Mouse (Mus musculus) midbrain, embryonic 16.5 days (tissue): ENCODE measurements around the gene Rpl38. TPM values are rescaled to one million over a fixed set of nuclear protein-coding genes. Genes with fewer than 3 reads are reported as not detected.
"Not testable (repeated sequence)": the region's sequence is repeated elsewhere in the genome, so short reads cannot be mapped to it uniquely, and the experiment has no call there.

Source experiments
- ATAC-seq: fragments of 200-750 bp; cut with Nextera tagmentation; 2 replicates; pipeline ENCODE4 v1.8.0; 2017; ENCODE audit warnings: moderate TSS enrichment
- H3K27ac ChIP-seq: fragments of 300-500 bp; sonication (generic); 2 replicates; pipeline ENCODE4 v1.5.1; 2014; ENCODE audit warnings: mild to moderate bottlenecking, low read length, mixed read lengths
- H3K27me3 ChIP-seq: fragments of 300-500 bp; sonication (generic); 2 replicates; pipeline ENCODE4 v1.6.1; 2014; ENCODE audit warnings: low read depth, low read length, mixed read lengths; ENCODE audit not compliant: control insufficient read depth, insufficient read depth
- H3K36me3 ChIP-seq: fragments of 300-500 bp; sonication (generic); 2 replicates; pipeline ENCODE4 v1.6.1; 2014; ENCODE audit warnings: mild to moderate bottlenecking, low read length, moderate library complexity, mixed read lengths; ENCODE audit not compliant: control insufficient read depth, insufficient read depth
- H3K4me1 ChIP-seq: fragments of 300-500 bp; sonication (generic); 2 replicates; pipeline ENCODE4 v1.6.1; 2014; ENCODE audit warnings: mild to moderate bottlenecking, low read length, mixed read lengths; ENCODE audit not compliant: control insufficient read depth, insufficient read depth
- H3K4me2 ChIP-seq: fragments of 300-500 bp; sonication (generic); 2 replicates; pipeline ENCODE4 v1.6.1; 2014; ENCODE audit warnings: mild to moderate bottlenecking, low read length, mixed read lengths
- H3K4me3 ChIP-seq: fragments of 300-500 bp; sonication (generic); 2 replicates; pipeline ENCODE4 v1.5.1; 2014; ENCODE audit warnings: low read depth, mild to moderate bottlenecking, low read length, moderate library complexity, mixed read lengths
- H3K9ac ChIP-seq: fragments of 300-500 bp; sonication (generic); 2 replicates; pipeline ENCODE4 v1.6.1; 2014; ENCODE audit warnings: low read depth, low read length, mixed read lengths
- H3K9me3 ChIP-seq: fragments of 300-500 bp; sonication (generic); replicated peaks from 2 replicates; pipeline ENCODE4 v1.6.1; 2014; ENCODE audit warnings: mild to moderate bottlenecking, low read length, mixed read lengths; ENCODE audit not compliant: control insufficient read depth, poor library complexity, severe bottlenecking
- WGBS: fragments of 180-500 bp; shearing (Covaris S2); extraction: QIAGEN DNeasy Blood & Tissue Kit; methylation state at CpG from one replicate; pipeline ENCODE4 v1.1.7; 2014; 5-methylcytosine and 5-hydroxymethylcytosine counted together
- polyA plus RNA-seq: library from polyadenylated mRNA; unstranded; fragments of >200 nt; fragmentation: Nextera tagmentation; extraction: Ambion mirVana; gene quantifications from 2 replicates; pipeline ENCODE4 v1.2.1, GENCODE M21; 2015

Gene Rpl38
- polyA plus RNA-seq, 1 experiment from 2014 or later: 649 TPM

DNA sequence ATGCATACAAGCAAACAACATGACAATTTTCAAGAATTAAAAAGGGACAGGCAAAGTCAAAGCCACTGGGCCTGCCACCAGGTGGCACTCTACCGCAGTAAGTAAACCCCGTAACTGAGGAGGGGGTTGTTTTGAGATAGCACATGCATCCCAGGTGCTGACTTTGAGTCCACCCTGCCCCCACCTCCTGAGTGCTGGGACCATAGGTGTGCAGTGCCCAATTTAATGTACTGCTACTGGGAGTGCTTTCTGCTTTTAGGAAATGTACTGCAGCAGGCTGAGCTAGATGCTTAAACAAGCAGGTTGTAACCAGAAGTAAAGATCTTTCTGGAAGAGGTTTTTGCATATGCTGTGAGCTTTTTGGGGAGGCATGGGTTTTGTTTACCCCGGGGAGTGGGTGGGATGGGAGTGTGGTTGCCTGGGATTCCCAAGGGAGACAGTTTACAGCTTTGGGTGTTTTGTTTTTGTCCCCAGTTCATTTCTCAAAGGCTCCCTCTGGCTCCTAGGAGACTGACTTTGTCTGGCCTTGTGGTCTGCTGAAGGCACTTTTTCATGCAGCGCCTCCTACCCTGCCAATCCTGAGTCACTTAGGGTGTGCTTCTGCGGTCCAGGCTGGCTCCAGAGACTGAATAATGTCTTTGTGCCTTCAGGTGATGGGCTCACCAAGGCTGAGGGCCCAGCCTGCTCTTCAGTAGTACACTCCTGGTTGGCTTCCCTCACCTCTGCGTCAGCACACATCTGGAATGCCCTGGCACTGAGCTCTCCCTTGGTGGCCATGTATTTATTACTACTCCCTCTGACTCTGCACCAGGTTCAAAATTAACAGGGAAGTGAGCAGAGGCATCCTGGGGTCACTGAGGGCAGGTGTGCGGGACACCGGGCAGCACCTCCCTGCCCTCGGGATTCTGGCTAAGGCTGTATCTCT lies 4.7 kb downstream of the Rpl38 start:
- H3K27ac ChIP-seq: no peak overlapping the region
- H3K4me3 ChIP-seq: no peak overlapping the region
- no peak for ATAC-seq
- H3K9me3 ChIP-seq: no peaks in the 10 kb centered on the region
- peaks cover 5% of the 10 kb centered on the region for H3K27me3 ChIP-seq
- no peak overlapping the region for H3K4me2 ChIP-seq
- H3K36me3 ChIP-seq: peaks cover 30% of the 10 kb centered on the region
- WGBS: 71% methylated on average over 9 of the region's 9 CpGs
- H3K4me1 ChIP-seq: peaks cover 22% of the 10 kb centered on the region
- no peak overlapping the region for H3K9ac ChIP-seq

DNA sequence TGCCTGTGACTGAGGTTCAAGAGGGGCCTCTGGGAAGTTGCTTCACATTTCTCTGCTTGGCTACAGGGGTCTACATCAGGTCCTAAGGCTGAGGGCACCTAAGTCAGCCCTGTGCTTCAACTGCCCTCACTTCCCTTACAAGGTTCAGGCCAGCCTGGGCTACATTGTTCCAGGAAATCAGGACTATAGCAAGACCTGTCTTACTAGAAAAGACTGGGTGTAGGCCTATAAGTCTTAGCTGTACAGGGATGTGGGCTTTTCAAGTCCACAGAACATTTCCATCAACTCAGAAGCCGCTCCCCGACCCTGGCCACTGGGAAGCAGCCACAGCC lies 5.4 kb downstream of the Rpl38 start:
- Histone ChIP-seq H3K27me3 (peaks cover 5% of the 10 kb centered on the region), H3K4me2 (no peak overlapping the region), H3K9ac (no peak overlapping the region), H3K4me3 (no peak overlapping the region), H3K36me3 (peaks cover 30% of the 10 kb centered on the region), H3K4me1 (peaks cover 22% of the 10 kb centered on the region), H3K9me3 (no peaks in the 10 kb centered on the region), H3K27ac (no peak overlapping the region)
- 74% methylated on average over 2 of the region's 2 CpGs for WGBS
- no peak for ATAC-seq

DNA sequence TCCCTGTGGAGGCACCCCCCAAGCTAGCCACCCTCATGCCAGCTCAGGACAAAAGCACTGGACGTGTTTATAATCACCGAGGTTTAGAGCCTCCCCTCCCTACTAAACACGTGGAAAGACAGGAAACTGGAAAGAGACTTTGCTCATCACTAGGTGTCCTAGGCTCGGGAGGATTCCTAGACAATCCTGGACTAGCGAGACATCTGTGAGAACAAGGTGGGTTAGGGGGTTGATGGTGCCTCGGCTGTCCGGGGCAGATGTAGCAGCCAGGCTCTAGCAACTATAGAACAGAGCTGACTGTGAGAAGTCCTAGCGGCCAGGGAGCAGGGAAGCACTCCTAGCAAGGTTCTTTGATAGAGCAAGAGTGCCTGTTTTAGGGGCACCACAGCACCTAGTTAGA lies 5.9 kb downstream of the Rpl38 start:
- Histone ChIP-seq H3K36me3 (peaks cover 30% of the 10 kb centered on the region), H3K9ac (peak overlapping the region; percentile 6; the same call in 1 of the 2 replicates), H3K4me3 (no peak overlapping the region), H3K4me2 (no peak overlapping the region), H3K4me1 (peaks cover 22% of the 10 kb centered on the region), H3K27me3 (peaks cover 5% of the 10 kb centered on the region), H3K27ac (no peak overlapping the region), H3K9me3 (no peaks in the 10 kb centered on the region)
- 53% methylated on average over 8 of the region's 8 CpGs for WGBS
- ATAC-seq: no peak

DNA sequence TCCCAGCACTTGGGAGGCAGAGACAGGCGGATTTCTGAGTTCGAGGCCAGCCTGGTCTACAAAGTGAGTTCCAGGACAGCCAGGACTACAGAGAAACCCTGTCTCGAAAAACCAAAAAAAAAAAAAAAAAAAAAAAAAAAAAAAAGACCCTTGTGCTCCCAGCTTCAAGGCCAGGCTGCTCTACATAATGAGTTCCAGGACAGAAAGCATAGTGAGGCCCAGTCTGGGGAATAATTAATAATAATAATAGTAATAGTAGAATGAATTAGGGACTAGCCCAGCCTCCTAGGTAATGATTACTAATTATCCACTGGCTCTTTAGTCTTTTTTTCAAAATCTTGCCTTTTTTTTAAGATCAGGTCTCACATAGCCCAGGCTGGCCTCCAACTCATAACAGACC lies 6.5 kb downstream of the Rpl38 start:
- H3K4me2 ChIP-seq, H3K9me3 ChIP-seq, H3K4me3 ChIP-seq, ATAC-seq, H3K9ac ChIP-seq, H3K27me3 ChIP-seq, H3K27ac ChIP-seq: not testable (repeated sequence)
- peaks cover 30% of the 10 kb centered on the region for H3K36me3 ChIP-seq
- no CpG with 5 or more reads among the region's 3 CpGs for WGBS
- peaks cover 15% of the 10 kb centered on the region for H3K4me1 ChIP-seq

DNA sequence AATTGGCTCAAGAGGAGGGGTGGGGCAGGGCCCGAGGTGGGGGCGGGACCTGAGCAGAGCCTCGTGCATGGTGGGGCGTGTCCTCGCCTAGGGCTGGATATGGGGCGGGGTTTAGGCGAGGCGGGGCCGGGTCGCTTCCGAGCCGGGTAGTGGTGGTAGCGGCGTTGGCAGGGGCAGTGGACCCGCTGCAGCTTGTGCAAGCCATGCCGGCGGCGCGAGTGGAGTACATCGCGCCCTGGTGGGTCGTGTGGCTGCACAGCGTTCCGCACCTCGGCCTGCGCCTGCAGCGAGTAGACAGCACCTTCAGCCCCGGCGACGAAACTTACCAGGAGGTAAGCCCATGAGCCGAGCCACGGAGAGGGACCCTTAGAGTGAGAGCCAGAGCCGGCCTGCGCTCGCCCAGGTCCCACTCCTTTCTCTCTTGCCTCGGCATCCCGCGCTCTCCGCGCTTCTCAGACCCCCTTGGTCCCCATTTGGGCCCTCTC lies 7.1 kb downstream of the Rpl38 start, which contains the start of gene Ttyh2:
Gene Ttyh2 (plus strand): TSS at position 91 of the 485 bp plus-strand sequence.
- peak within 1 kb of the TSS; percentile 71 for H3K9ac ChIP-seq
- peaks cover 30% of the 10 kb centered on the region for H3K36me3 ChIP-seq
- under 1% methylated on average over 40 of the region's 40 CpGs for WGBS
- peak within 1 kb of the TSS; percentile 46 for H3K4me3 ChIP-seq
- peak; percentile 69 for ATAC-seq
- H3K9me3 ChIP-seq: no peaks in the 10 kb centered on the region
- H3K4me2 ChIP-seq: peak within 1 kb of the TSS; percentile 83
- peaks cover 5% of the 10 kb centered on the region for H3K27me3 ChIP-seq
- H3K4me1 ChIP-seq: peaks cover 10% of the 10 kb centered on the region
- H3K27ac ChIP-seq: peak within 1 kb of the TSS; percentile 59

DNA sequence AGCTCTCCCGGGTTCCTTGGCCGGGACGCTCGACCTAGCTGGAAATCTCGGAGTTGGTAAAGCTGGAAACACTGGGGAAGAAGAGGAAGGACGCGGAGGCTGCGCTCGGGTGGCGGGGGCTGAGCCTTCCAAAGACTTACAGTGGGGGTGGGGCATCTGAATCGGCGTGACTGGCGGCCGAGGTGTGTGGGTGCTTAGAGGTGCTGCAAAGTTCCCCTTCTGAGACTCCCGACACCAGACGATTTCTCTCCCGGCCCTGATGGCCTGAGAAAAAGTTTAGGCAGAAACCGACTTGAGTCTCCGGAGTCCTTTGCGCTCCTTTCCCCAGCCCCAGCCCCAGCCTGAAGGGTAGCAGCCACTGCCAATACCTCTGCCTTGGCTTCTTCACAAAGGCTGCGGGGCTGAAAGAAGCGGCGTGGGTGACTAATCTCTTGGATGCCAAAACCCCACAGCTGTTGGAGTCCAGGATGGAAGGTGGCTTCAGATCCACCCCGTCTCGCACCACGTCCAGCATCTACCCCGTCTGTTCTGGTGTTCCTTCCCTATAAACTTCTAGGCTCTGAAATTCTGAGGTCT lies 7.6 kb downstream of the Rpl38 start:
- Histone ChIP-seq H3K27me3 (peaks cover 5% of the 10 kb centered on the region), H3K9me3 (no peaks in the 10 kb centered on the region), H3K27ac (peak overlapping the region; percentile 59), H3K36me3 (peaks cover 28% of the 10 kb centered on the region), H3K4me2 (peak overlapping the region; percentile 83), H3K4me1 (peaks cover 6% of the 10 kb centered on the region), H3K4me3 (peak overlapping the region; percentile 46), H3K9ac (peak overlapping the region; percentile 71)
- 0 out of 2 replicates have a peak, but pooled peaks have one; percentile 2 for ATAC-seq
- WGBS: 4% methylated on average over 27 of the region's 27 CpGs

DNA sequence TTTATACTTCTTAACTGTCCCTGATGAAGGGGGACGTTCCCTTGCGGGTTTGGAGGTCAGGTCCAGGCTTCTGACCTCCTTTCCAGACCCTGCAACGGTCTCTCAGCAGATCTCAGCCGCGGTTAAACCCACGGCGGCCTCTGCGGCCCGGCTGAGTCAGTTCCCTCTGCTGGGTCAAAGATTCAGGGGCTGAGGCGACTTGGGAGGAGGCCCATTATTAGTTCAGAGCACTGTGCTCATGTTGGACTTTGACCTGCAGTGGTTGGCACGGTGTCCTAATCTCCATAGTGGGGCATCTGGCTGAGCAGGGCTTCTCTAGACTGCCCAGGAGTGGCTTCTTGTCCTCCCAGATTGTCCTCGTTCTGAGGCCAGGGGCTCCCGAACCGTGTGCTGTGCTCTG lies 8.1 kb downstream of the Rpl38 start:
- ATAC-seq: no peak
- peak overlapping the region; percentile 46 for H3K4me3 ChIP-seq
- H3K9me3 ChIP-seq: no peaks in the 10 kb centered on the region
- H3K27me3 ChIP-seq: peaks cover 5% of the 10 kb centered on the region
- peak overlapping the region; percentile 35 for H3K27ac ChIP-seq
- H3K36me3 ChIP-seq: peaks cover 23% of the 10 kb centered on the region
- peaks cover 6% of the 10 kb centered on the region for H3K4me1 ChIP-seq
- H3K4me2 ChIP-seq: peak overlapping the region; percentile 83
- 10% methylated on average over 14 of the region's 14 CpGs for WGBS
- H3K9ac ChIP-seq: peak overlapping the region; percentile 71

DNA sequence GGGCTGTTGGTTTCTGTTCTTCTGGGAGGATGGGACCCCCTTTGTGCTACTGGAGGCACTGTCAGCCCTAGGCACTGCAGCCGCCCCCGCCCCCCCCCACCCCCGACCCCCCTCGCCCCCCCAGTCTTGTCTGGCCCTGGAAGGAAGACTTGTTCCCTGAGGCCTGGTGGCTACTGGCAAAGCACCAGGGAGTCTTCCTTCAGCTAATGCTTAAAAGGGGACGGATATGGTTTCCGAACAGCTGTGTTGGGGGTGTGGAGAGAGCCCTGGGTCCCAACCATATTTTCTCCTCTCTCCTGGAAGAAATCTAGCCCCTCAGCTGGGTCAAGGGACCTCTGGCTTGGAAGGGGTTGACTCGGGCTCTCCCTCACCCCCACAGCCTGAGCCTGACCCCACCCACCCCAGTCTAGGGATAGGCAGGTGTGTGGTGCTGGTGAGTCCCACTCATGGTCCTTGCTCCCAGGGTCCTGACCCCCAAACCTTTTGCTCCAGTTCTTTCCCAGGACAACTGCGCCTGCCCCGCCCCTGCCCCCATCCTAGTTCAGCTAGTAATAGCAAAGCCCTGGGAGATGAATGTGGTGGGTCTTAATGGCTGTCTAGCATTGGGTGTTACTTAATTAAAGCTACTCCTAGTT lies 8.7 kb downstream of the Rpl38 start:
- Histone ChIP-seq H3K4me3 (peak overlapping the region; percentile 46), H3K27me3 (peaks cover 5% of the 10 kb centered on the region), H3K4me2 (peak overlapping the region; percentile 83), H3K4me1 (peaks cover 6% of the 10 kb centered on the region), H3K36me3 (peaks cover 18% of the 10 kb centered on the region), H3K9ac (no peak overlapping the region), H3K27ac (no peak overlapping the region), H3K9me3 (no peaks in the 10 kb centered on the region)
- ATAC-seq: no peak
- 43% methylated on average over 9 of the region's 9 CpGs for WGBS
